In the genomic region with DNA sequence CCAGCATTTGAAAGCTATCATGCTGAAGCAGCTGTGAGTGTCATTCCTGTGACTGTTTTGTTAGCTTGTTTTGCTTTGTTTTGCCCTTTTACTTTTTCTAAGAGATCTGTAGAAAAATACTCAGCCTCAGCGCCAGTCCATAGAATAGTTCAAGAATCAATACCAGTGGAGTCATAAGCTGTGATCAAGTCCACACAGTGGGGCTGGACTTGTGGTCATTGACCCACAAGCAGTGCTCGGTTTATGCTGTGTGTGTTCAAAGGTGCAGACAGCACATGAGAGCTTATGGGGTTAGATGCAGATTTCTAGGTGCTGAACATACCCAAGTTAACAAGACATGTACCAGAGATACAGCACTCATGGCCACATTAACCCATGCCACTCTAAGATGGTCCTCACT, we compare ENCODE assay signal across 19 mouse cellular contexts.
A peak's percentile ranks its signal among the peaks of the same experiment; 100 is the strongest.
DNase-seq lines count a peak whose midpoint lies in the region; ATAC-seq and TF ChIP-seq lines count a peak whose summit lies in the region.
"Had no signal": no experiment of that assay in that cellular context is flagged by ENCODE, and none has a peak within 500 bp of the region (broad histone marks: within the 10 kb centered on the region; RNA-seq: fewer than 3 reads in every experiment).

No protein-coding gene starts in this region.

- no peak for TF ChIP-seq POLR2A in liver, adult 2 months (IDR thresholded peaks at IDR 0.05; ENCODE audit: extremely low read depth, insufficient read depth, low read length)

- WGBS in liver, adult 2 months = 26% methylated on average over 2 of the region's 2 CpGs
- WGBS in liver, embryonic 12.5 days (ENCODE audit: insufficient replicate concordance) = 67% methylated on average over 2 of the region's 2 CpGs
- 45% methylated on average over 2 of the region's 2 CpGs for WGBS in liver, postnatal 0 days (ENCODE audit: insufficient replicate concordance)

- no peak overlapping the region for H3K9ac ChIP-seq in liver, adult 2 months (ENCODE audit: low read depth, low read length)
- no peak overlapping the region for H3K9ac ChIP-seq in liver, embryonic 12.5 days
- H3K9ac ChIP-seq in liver, postnatal 0 days (replicated peaks) = no peak overlapping the region

- peak; percentile 30 for DNase-seq in liver, adult 2 months (ENCODE audit: extremely low read depth, low read depth, low spot score)
- DNase-seq in liver, postnatal 0 days = peak; percentile 14
- no peak for DNase-seq in liver
- DNase-seq: adrenal gland, adult 2 months; adrenal gland, adult 8-10 months; adrenal gland, postnatal 10 days; adrenal gland, postnatal 14 days; adrenal gland, postnatal 25 days; adrenal gland, postnatal 36 days; B cell, adult 2 months; cerebellum, adult 11 months; cerebellum, adult 11-12 months; cerebellum, adult 18-20 months had no signal

- H3K4me1 ChIP-seq in liver, adult 2 months (ENCODE audit: control insufficient read depth, insufficient read depth, low read length) = peaks cover 2% of the 10 kb centered on the region; the same call in 1 of the 2 replicates
- H3K4me1 ChIP-seq in liver, embryonic 12.5 days = no peaks in the 10 kb centered on the region
- no peaks in the 10 kb centered on the region for H3K4me1 ChIP-seq in liver, postnatal 0 days (ENCODE audit: insufficient read depth)

- H3K27ac ChIP-seq in liver, adult 2 months (replicated peaks; ENCODE audit: insufficient read depth, low read depth, low read length) = no peak overlapping the region
- no peak overlapping the region for H3K27ac ChIP-seq in liver, embryonic 12.5 days
- peak overlapping the region; percentile 65 for H3K27ac ChIP-seq in liver, postnatal 0 days (ENCODE audit: low read depth)

- H3K79me2 ChIP-seq in liver, adult 2 months (ENCODE audit: control insufficient read depth, insufficient read depth, low read length) = no peaks in the 10 kb centered on the region

- no peak for ATAC-seq in liver, embryonic 12.5 days
- peak; percentile 99 for ATAC-seq in liver, postnatal 0 days
- ATAC-seq: activated CD4-positive, CD25-positive, alpha-beta regulatory T cell, adult 4 months; CD4-positive, CD25-positive, alpha-beta regulatory T cell, adult 4 months; Patski had no signal

- no peaks in the 10 kb centered on the region for H3K36me3 ChIP-seq in liver, adult 2 months (ENCODE audit: control insufficient read depth, insufficient read depth, low read length)
- no peaks in the 10 kb centered on the region for H3K36me3 ChIP-seq in liver, embryonic 12.5 days
- no peaks in the 10 kb centered on the region for H3K36me3 ChIP-seq in liver, postnatal 0 days (replicated peaks; ENCODE audit: insufficient read depth, low read length)
- H3K36me3 ChIP-seq: G1E had no signal

- TF ChIP-seq CTCF in liver, adult 2 months (IDR thresholded peaks at IDR 0.05; ENCODE audit: low read depth, low read length) = no peak
- TF ChIP-seq CTCF in liver, postnatal 0 days (IDR thresholded peaks at IDR 0.05; ENCODE audit: low read depth) = no peak

- no peak overlapping the region for H3K4me2 ChIP-seq in liver, embryonic 12.5 days
- no peak overlapping the region for H3K4me2 ChIP-seq in liver, postnatal 0 days (ENCODE audit: low read depth, low read length)

- no peaks in the 10 kb centered on the region for H3K27me3 ChIP-seq in liver, adult 2 months (ENCODE audit: control insufficient read depth, insufficient read depth, low read length)
- H3K27me3 ChIP-seq in liver, embryonic 12.5 days (replicated peaks) = no peaks in the 10 kb centered on the region
- H3K27me3 ChIP-seq in liver, postnatal 0 days (ENCODE audit: insufficient read depth, low read length) = no peaks in the 10 kb centered on the region
- H3K27me3 ChIP-seq: CH12.LX had no signal

- TF ChIP-seq EP300 in liver, postnatal 0 days (IDR thresholded peaks at IDR 0.05; ENCODE audit: low read depth) = no peak

- H3K9me3 ChIP-seq in liver, embryonic 12.5 days (replicated peaks) = no peaks in the 10 kb centered on the region
- H3K9me3 ChIP-seq in liver, postnatal 0 days (ENCODE audit: low read length) = no peaks in the 10 kb centered on the region
- H3K9me3 ChIP-seq: G1E had no signal

- H3K4me3 ChIP-seq in liver, adult 2 months (ENCODE audit: insufficient read depth, low read depth, low read length) = no peak overlapping the region
- H3K4me3 ChIP-seq in liver, embryonic 12.5 days = no peak overlapping the region
- no peak overlapping the region for H3K4me3 ChIP-seq in liver, postnatal 0 days (ENCODE audit: low read depth, low read length)
